Mouse (Mus musculus) neural tube, embryonic 14.5 days (tissue): Measurements from ENCODE around the gene Gm5294. TPM values are rescaled to one million over a fixed set of nuclear protein-coding genes. Genes with fewer than 3 reads are reported as not detected.

Experiments
- ATAC-seq: fragments of 200-750 bp; cut with Nextera tagmentation; 2 replicates; pipeline ENCODE4 v1.8.0; 2017; ENCODE audit warnings: low read depth, mild to moderate bottlenecking, moderate TSS enrichment, moderate library complexity
- H3K27ac ChIP-seq: fragments of 300-500 bp; sonication (generic); 2 replicates; pipeline ENCODE4 v1.5.1; 2014; ENCODE audit warnings: low read depth, mild to moderate bottlenecking, control low read depth, low read length, moderate library complexity, mixed read lengths
- H3K27me3 ChIP-seq: fragments of 300-500 bp; sonication (generic); 2 replicates; pipeline ENCODE4 v1.6.1; 2014; ENCODE audit warnings: low read length; ENCODE audit not compliant: control insufficient read depth, insufficient read depth
- H3K36me3 ChIP-seq: fragments of 300-500 bp; sonication (generic); 2 replicates; pipeline ENCODE4 v1.6.1; 2014; ENCODE audit warnings: low read length, mixed read lengths; ENCODE audit not compliant: control insufficient read depth, insufficient read depth
- H3K4me1 ChIP-seq: fragments of 300-500 bp; sonication (generic); 2 replicates; pipeline ENCODE4 v1.6.1; 2014; ENCODE audit warnings: low read length; ENCODE audit not compliant: control insufficient read depth, insufficient read depth
- H3K4me2 ChIP-seq: fragments of 300-500 bp; sonication (generic); 2 replicates; pipeline ENCODE4 v1.6.1; 2014; ENCODE audit warnings: mild to moderate bottlenecking, low read depth, low read length, control low read depth
- H3K4me3 ChIP-seq: fragments of 300-500 bp; sonication (generic); 2 replicates; pipeline ENCODE4 v1.5.1; 2014; ENCODE audit warnings: low read depth, low read length, control low read depth, mixed read lengths
- H3K9ac ChIP-seq: fragments of 300-500 bp; sonication (generic); replicated peaks from 2 replicates; pipeline ENCODE4 v1.6.1; 2014; ENCODE audit warnings: low read depth, mild to moderate bottlenecking, control low read depth, low read length, mixed read lengths
- H3K9me3 ChIP-seq: fragments of 300-500 bp; sonication (generic); 2 replicates; pipeline ENCODE4 v1.6.1; 2016; ENCODE audit warnings: low read length; ENCODE audit not compliant: control insufficient read depth
- WGBS: fragments of 180-500 bp; shearing (Covaris S2); extraction: QIAGEN DNeasy Blood & Tissue Kit; methylation state at CpG from one replicate; pipeline ENCODE4 v1.1.7; 2014; 5-methylcytosine and 5-hydroxymethylcytosine counted together
- polyA plus RNA-seq: library from polyadenylated mRNA; unstranded; fragments of >200 nt; fragmentation: Nextera tagmentation; extraction: Ambion mirVana; gene quantifications from 2 replicates; pipeline ENCODE4 v1.2.1, GENCODE M21; 2014

Gm5294 gene
- polyA plus RNA-seq, 1 experiment from 2014 or later: not detected

DNA sequence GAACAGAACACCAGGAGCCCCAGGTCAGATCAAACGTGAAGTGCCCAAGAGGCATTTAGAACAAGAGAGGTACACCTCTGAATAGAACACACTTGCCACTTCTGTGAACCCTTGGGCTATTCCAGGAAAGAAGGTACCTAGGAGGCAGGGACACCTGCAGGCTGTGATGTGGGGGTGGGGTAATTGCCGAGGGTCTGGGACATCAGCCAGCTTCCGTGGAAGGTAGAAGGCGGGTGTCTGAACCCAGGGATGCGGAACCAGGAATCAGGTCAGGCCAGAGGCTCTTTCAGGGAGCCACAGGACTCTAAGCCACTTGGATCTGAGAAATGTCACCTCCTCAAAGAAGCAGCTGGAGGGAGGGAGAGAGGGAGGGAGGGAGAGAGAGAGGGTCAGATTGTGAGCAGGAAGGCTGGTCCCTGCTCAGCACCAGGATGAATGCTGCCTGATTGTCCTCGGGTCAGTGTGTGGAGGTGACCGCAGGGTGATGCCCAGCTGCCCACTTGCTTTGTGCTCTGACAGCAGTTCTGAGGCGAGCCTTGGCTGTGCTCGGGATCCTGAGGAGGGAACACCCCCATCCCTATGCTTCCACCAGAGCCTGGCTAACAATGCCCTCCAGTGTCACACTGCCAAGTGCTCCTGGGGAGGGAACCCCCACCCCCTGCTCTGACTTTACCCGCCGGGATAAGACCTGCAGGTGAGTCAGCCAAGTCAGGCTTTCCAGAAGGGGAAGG is 31.2 kb upstream of the Gm5294 start:
- Histone ChIP-seq H3K36me3 (peaks cover 28% of the 10 kb centered on the region), H3K9ac (0 out of 2 replicates have a peak overlapping the region, but pooled peaks have one; percentile 11), H3K4me1 (no peaks in the 10 kb centered on the region), H3K4me2 (no peak overlapping the region), H3K9me3 (no peaks in the 10 kb centered on the region), H3K27ac (no peak overlapping the region), H3K27me3 (no peaks in the 10 kb centered on the region), H3K4me3 (no peak overlapping the region)
- no peak for ATAC-seq
- 60% methylated on average over 11 of the region's 11 CpGs for WGBS

DNA sequence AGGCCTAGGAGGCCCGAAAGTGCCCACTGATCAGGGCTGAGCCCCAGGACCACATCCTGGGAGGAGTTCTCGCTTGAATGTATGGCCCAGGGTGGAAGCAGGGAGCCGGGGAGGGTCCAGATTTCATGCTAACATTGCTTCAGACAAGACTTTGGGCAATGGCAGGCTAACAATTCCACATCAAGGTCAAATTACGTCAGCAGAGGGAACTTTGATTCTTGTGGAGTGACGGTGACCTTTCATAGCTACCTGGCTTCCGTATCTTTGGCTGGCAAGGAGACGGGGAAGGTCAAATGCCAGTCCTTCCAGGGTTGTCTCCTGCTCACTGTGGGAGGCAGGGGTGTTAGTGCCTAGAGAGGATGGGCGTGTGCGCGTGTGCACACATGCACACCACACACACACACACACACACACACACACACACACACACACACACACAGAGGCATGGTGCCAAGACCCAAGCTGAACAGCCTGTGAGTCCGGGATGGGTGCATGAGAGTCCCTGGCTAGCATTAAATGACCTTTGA is 28.9 kb upstream of the Gm5294 start:
- no peaks in the 10 kb centered on the region for H3K27me3 ChIP-seq
- WGBS: 90% methylated on average over 11 of the region's 11 CpGs
- H3K4me3 ChIP-seq: no peak overlapping the region
- H3K4me1 ChIP-seq: no peaks in the 10 kb centered on the region
- no peak for ATAC-seq
- peaks cover 41% of the 10 kb centered on the region for H3K36me3 ChIP-seq
- no peaks in the 10 kb centered on the region for H3K9me3 ChIP-seq
- H3K4me2 ChIP-seq: no peak overlapping the region
- H3K27ac ChIP-seq: no peak overlapping the region
- H3K9ac ChIP-seq: no peak overlapping the region

DNA sequence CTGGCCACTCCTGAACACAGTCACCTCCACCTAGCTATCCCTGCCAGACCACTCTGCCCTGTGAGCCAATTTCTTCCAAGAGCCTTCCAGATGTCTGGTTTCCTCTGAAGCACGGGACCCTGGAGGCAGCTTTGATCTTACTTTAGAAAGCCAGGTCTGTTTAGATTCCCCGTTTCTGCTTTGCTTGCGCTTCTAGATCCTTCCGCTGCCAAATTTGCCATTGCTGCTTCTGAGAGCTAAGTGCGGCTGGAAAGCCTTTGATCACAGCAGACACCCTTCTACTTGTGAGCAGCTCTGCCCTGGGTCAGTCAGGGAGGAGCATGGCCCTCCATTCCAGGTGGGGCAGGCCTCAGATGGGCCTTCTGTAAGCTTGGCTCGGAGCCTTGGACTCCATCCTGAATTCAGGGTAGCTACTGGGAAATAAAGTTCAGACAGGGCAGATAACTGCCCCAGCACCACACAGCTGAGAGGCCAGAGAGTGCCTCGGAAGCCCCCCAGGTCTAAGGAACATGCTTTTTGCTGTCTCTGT is 18.2 kb upstream of the Gm5294 start:
- H3K27ac ChIP-seq: no peak overlapping the region
- no peaks in the 10 kb centered on the region for H3K4me1 ChIP-seq
- H3K27me3 ChIP-seq: no peaks in the 10 kb centered on the region
- H3K9me3 ChIP-seq: no peaks in the 10 kb centered on the region
- no peak overlapping the region for H3K4me2 ChIP-seq
- ATAC-seq: no peak
- H3K9ac ChIP-seq: no peak overlapping the region
- 75% methylated on average over 7 of the region's 7 CpGs for WGBS
- peaks cover 34% of the 10 kb centered on the region; the same call in 1 of the 2 replicates for H3K36me3 ChIP-seq
- no peak overlapping the region for H3K4me3 ChIP-seq

GRCm38 (mm10) chr5:138804286-138804685 is 15.6 kb upstream of the Gm5294 start:
- Histone ChIP-seq H3K9me3 (no peaks in the 10 kb centered on the region), H3K27ac (no peak overlapping the region), H3K4me3 (no peak overlapping the region), H3K36me3 (peaks cover 36% of the 10 kb centered on the region), H3K4me1 (no peaks in the 10 kb centered on the region), H3K9ac (no peak overlapping the region), H3K4me2 (no peak overlapping the region), H3K27me3 (no peaks in the 10 kb centered on the region)
- WGBS: 76% methylated on average over 5 of the region's 5 CpGs
- no peak for ATAC-seq

DNA sequence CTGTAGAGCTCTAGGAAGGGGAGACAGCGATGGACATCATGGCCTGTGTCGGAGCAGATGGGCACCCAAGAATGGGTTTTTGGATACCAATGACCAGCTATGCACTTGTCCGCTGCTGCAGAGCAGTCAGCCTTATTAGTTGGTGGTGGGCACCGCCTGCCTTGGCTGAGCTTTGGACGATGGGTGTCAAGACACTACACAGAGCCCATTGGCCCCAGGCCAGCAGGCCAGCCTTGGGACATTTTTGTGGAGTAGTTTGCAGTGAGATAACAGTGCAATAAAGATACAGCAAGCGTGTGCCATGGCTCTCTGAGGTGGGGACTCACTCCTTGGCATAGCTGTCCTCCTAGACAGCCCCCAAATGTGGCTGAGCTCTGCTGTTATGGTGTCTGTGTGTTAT is 10.1 kb upstream of the Gm5294 start:
- WGBS: 95% methylated on average over 6 of the region's 6 CpGs

GRCm38 (mm10) chr5:138820717-138821332 is 945 bp downstream of the Gm5294 start:
- H3K9ac ChIP-seq: no peak overlapping the region
- H3K4me3 ChIP-seq: peak overlapping the region; percentile 1; the same call in 1 of the 2 replicates
- H3K27ac ChIP-seq: no peak overlapping the region
- no peak for ATAC-seq
- peak overlapping the region; percentile 29; the same call in 1 of the 2 replicates for H3K4me2 ChIP-seq
- 3% methylated on average over 38 of the region's 39 CpGs for WGBS
- no peaks in the 10 kb centered on the region for H3K9me3 ChIP-seq
- H3K36me3 ChIP-seq: no peaks in the 10 kb centered on the region
- H3K4me1 ChIP-seq: 0 out of 2 replicates have a peak, but pooled peaks cover 2% of the 10 kb centered on the region
- peaks cover 26% of the 10 kb centered on the region for H3K27me3 ChIP-seq

More for the DNA sequence above, 10.1 kb upstream of the Gm5294 start:
- no peak overlapping the region for H3K4me2 ChIP-seq
- H3K4me3 ChIP-seq: no peak overlapping the region
- H3K27me3 ChIP-seq: no peaks in the 10 kb centered on the region
- peaks cover 27% of the 10 kb centered on the region for H3K36me3 ChIP-seq
- no peak overlapping the region for H3K9ac ChIP-seq
- H3K9me3 ChIP-seq: no peaks in the 10 kb centered on the region
- ATAC-seq: no peak
- H3K4me1 ChIP-seq: no peaks in the 10 kb centered on the region
- H3K27ac ChIP-seq: no peak overlapping the region

DNA sequence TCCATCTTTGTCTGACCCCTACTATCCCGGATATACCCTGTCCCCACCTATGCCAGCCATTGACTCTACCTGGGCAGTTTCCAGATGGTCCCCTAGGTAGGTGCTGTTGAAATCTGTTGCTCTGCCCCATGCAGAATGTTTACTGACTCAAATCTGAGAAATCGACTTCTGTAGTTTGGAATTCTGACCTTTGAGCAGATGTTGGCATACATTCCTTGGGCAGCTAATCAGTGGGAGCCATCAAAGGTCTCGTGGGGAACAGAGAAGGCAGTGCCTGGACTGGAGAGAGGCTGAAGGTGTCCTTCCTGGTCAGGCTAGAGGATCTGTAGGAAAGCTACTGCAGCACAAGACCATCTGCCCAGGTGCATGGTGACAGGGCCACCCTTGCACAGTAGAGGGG is 5.2 kb downstream of the Gm5294 start:
- no peak overlapping the region for H3K27ac ChIP-seq
- ATAC-seq: no peak
- WGBS: 78% methylated on average over 3 of the region's 3 CpGs

DNA sequence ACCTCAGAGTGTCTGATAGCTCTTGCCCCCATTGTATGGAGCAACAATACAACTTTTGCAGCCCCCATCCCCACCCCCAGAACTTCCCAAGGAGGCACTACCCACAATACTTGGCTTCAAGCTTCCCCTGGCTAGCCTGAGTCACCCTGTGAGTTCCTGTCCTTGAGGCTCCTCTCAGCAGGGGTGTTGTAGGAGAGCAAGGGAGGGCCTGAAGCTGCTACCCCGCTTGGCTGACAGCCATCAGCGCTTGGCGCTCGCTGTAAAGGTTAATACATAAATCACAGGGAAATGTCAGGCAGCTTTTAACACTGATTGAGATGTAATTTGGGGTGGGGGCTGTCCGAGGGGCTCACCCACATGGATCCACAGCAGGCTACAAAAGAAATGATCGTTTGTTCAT is 13.5 kb downstream of the Gm5294 start:
- 12% methylated on average over 6 of the region's 6 CpGs for WGBS
- peak; percentile 28; the same call in 1 of the 2 replicates for ATAC-seq
- H3K9me3 ChIP-seq: no peaks in the 10 kb centered on the region
- no peaks in the 10 kb centered on the region for H3K27me3 ChIP-seq
- H3K4me2 ChIP-seq: no peak overlapping the region
- H3K4me1 ChIP-seq: 0 out of 2 replicates have a peak, but pooled peaks cover 4% of the 10 kb centered on the region
- no peaks in the 10 kb centered on the region for H3K36me3 ChIP-seq
- H3K27ac ChIP-seq: no peak overlapping the region
- no peak overlapping the region for H3K4me3 ChIP-seq
- no peak overlapping the region for H3K9ac ChIP-seq

More for the DNA sequence above, 5.2 kb downstream of the Gm5294 start:
- H3K9me3 ChIP-seq: no peaks in the 10 kb centered on the region
- H3K4me2 ChIP-seq: no peak overlapping the region
- no peak overlapping the region for H3K9ac ChIP-seq
- no peak overlapping the region for H3K4me3 ChIP-seq
- no peaks in the 10 kb centered on the region for H3K36me3 ChIP-seq
- H3K27me3 ChIP-seq: peaks cover 15% of the 10 kb centered on the region
- 0 out of 2 replicates have a peak, but pooled peaks cover 2% of the 10 kb centered on the region for H3K4me1 ChIP-seq

- WGBS: 88% methylated on average over 3 of the region's 3 CpGs
- no peaks in the 10 kb centered on the region for H3K9me3 ChIP-seq
- 0 out of 2 replicates have a peak, but pooled peaks cover 4% of the 10 kb centered on the region for H3K4me1 ChIP-seq
- no peak for ATAC-seq
- H3K4me2 ChIP-seq: no peak overlapping the region
- H3K27me3 ChIP-seq: no peaks in the 10 kb centered on the region
- no peak overlapping the region for H3K9ac ChIP-seq
- H3K4me3 ChIP-seq: no peak overlapping the region
- H3K27ac ChIP-seq: no peak overlapping the region
- no peaks in the 10 kb centered on the region for H3K36me3 ChIP-seq
Observed at GRCm38 (mm10) chr5:138834910-138835309, 15.0 kb downstream of the Gm5294 start.
